Mouse (Mus musculus) embryonic facial prominence, embryonic 15.5 days (tissue): ENCODE data around the gene Olfr221. TPM values are rescaled to one million over a fixed set of nuclear protein-coding genes. Genes with fewer than 3 reads are reported as not detected.

Experiments
- ATAC-seq: fragments of 200-750 bp; cut with Nextera tagmentation; 2 replicates; pipeline ENCODE4 v1.8.0; 2017; ENCODE audit warnings: low read depth, moderate TSS enrichment; ENCODE audit not compliant: insufficient number of reproducible peaks, low FRiP score, low TSS enrichment
- H3K27ac ChIP-seq: fragments of 300-500 bp; sonication (generic); replicated peaks from 2 replicates; pipeline ENCODE4 v1.5.1; 2015; ENCODE audit warnings: mild to moderate bottlenecking, inconsistent platforms
- H3K27me3 ChIP-seq: fragments of 300-500 bp; sonication (generic); 2 replicates; pipeline ENCODE4 v1.6.1; 2015; ENCODE audit warnings: inconsistent platforms
- H3K36me3 ChIP-seq: fragments of 300-500 bp; sonication (generic); 2 replicates; pipeline ENCODE4 v1.6.1; 2015; ENCODE audit warnings: mild to moderate bottlenecking, inconsistent platforms
- H3K4me1 ChIP-seq: fragments of 300-500 bp; sonication (generic); 2 replicates; pipeline ENCODE4 v1.6.1; 2015; ENCODE audit warnings: inconsistent platforms
- H3K4me2 ChIP-seq: fragments of 300-500 bp; sonication (generic); replicated peaks from 2 replicates; pipeline ENCODE4 v1.6.1; 2015; ENCODE audit warnings: mild to moderate bottlenecking, inconsistent platforms
- H3K4me3 ChIP-seq: fragments of 300-500 bp; sonication (generic); replicated peaks from 2 replicates; pipeline ENCODE4 v1.5.1; 2015; ENCODE audit warnings: mild to moderate bottlenecking, inconsistent platforms
- H3K9ac ChIP-seq: fragments of 300-500 bp; sonication (generic); 2 replicates; pipeline ENCODE4 v1.6.1; 2015; ENCODE audit warnings: inconsistent platforms
- H3K9me3 ChIP-seq: fragments of 300-500 bp; sonication (generic); replicated peaks from 2 replicates; pipeline ENCODE4 v1.6.1; 2016; ENCODE audit warnings: inconsistent platforms
- WGBS: fragments of 180-500 bp; shearing (Covaris S2); methylation state at CpG from one replicate; pipeline ENCODE4 v1.1.7; 2015; 5-methylcytosine and 5-hydroxymethylcytosine counted together
- polyA plus RNA-seq: library from polyadenylated mRNA; unstranded; fragments of >200 nt; fragmentation: Nextera tagmentation; extraction: Ambion mirVana; gene quantifications from 2 replicates; pipeline ENCODE4 v1.2.1, GENCODE M21; 2015

The Olfr221 gene
- polyA plus RNA-seq, 1 experiment from 2014 or later = 0.19 TPM

DNA sequence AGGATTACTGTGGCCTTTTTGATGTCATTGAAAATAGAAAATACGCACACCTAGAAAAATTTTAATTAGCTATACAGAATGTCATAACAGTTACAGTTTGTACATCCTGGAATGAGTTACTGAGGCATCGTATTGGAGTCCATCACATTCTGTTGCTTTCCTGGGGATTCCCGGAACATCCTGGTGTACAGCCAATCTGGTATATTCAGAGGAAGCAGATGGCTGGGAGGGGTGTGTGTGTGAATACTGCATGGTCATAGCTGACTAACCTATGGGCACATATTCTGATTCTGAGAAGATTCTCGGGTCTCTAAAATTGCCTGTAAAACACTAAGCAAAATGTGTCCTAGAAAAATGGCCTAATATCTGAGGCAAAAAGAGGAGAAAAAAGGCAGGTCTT, 30.2 kb downstream of the Olfr221 start:
- no peak overlapping the region for H3K4me3 ChIP-seq
- no peak overlapping the region for H3K27ac ChIP-seq
- ATAC-seq = no peak
- no peaks in the 10 kb centered on the region for H3K9me3 ChIP-seq
- H3K36me3 ChIP-seq = peaks cover 12% of the 10 kb centered on the region
- peaks cover 59% of the 10 kb centered on the region for H3K4me1 ChIP-seq
- no peak overlapping the region for H3K9ac ChIP-seq
- H3K27me3 ChIP-seq = no peaks in the 10 kb centered on the region
- 57% methylated on average over 4 of the region's 4 CpGs for WGBS
- H3K4me2 ChIP-seq = no peak overlapping the region

GRCm38 (mm10) chr14:52011683-52012082, 30.6 kb downstream of the Olfr221 start:
- no peak for ATAC-seq
- peaks cover 16% of the 10 kb centered on the region for H3K36me3 ChIP-seq
- no peaks in the 10 kb centered on the region for H3K9me3 ChIP-seq
- H3K4me1 ChIP-seq = peaks cover 57% of the 10 kb centered on the region
- H3K4me2 ChIP-seq = no peak overlapping the region
- no peak overlapping the region for H3K27ac ChIP-seq
- H3K9ac ChIP-seq = no peak overlapping the region
- H3K4me3 ChIP-seq = no peak overlapping the region
- 41% methylated on average over 1 of the region's 1 CpGs for whole genome bisulfite sequencing
- no peaks in the 10 kb centered on the region for H3K27me3 ChIP-seq

GRCm38 (mm10) chr14:52010446-52011111, 31.7 kb downstream of the Olfr221 start:
- no peaks in the 10 kb centered on the region for H3K27me3 ChIP-seq
- peak overlapping the region; percentile 39 for H3K4me2 ChIP-seq
- peaks cover 27% of the 10 kb centered on the region for H3K36me3 ChIP-seq
- H3K4me3 ChIP-seq = peak overlapping the region; percentile 21
- ATAC-seq = 0 out of 2 replicates have a peak, but pooled peaks have one; percentile 16
- WGBS = 4% methylated on average over 9 of the region's 9 CpGs
- H3K4me1 ChIP-seq = peaks cover 46% of the 10 kb centered on the region
- H3K9ac ChIP-seq = no peak overlapping the region
- H3K9me3 ChIP-seq = no peaks in the 10 kb centered on the region
- H3K27ac ChIP-seq = peak overlapping the region; percentile 34; the same call in 1 of the 2 replicates

- WGBS = 63% methylated on average over 6 of the region's 6 CpGs
- Histone ChIP-seq H3K9me3 (no peaks in the 10 kb centered on the region), H3K36me3 (peaks cover 33% of the 10 kb centered on the region), H3K4me2 (peak overlapping the region; percentile 39; the same call in 1 of the 2 replicates), H3K27ac (no peak overlapping the region), H3K4me3 (no peak overlapping the region), H3K27me3 (no peaks in the 10 kb centered on the region), H3K9ac (no peak overlapping the region), H3K4me1 (peaks cover 41% of the 10 kb centered on the region)
- no peak for ATAC-seq
Measured at GRCm38 (mm10) chr14:52009841-52010240, 32.4 kb downstream of the Olfr221 start.

DNA sequence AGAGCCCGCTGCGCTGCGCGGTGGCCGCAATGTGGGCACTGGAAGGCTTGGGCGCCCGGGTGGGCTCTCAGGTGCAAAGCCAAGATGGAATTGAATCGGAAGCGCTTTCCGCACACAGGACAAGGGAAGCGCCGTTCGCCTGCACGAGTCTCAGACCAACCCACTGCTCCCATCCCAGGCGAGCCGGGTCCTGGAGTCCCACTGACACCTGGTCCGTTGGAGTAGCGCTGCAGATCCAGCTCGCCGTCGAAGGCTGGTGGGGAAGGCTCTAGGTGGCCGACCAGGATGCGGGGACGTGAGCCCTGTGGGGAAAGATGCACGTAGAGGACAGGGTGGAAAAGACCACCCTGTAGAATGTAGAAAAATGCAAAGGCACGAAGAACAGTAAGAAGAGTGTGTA, 32.9 kb downstream of the Olfr221 start:
- 49% methylated on average over 26 of the region's 26 CpGs for WGBS
- Histone ChIP-seq H3K27ac (no peak overlapping the region), H3K4me2 (peak overlapping the region; percentile 37), H3K9me3 (no peaks in the 10 kb centered on the region), H3K36me3 (peaks cover 38% of the 10 kb centered on the region), H3K4me1 (peaks cover 41% of the 10 kb centered on the region), H3K27me3 (no peaks in the 10 kb centered on the region), H3K9ac (no peak overlapping the region), H3K4me3 (peak overlapping the region; percentile 14; the same call in 1 of the 2 replicates)
- ATAC-seq = no peak

- 52% methylated on average over 38 of the region's 38 CpGs for WGBS
- Histone ChIP-seq H3K9me3 (no peaks in the 10 kb centered on the region), H3K4me3 (peak overlapping the region; percentile 14), H3K27me3 (no peaks in the 10 kb centered on the region), H3K4me2 (peak overlapping the region; percentile 37), H3K9ac (no peak overlapping the region), H3K36me3 (peaks cover 46% of the 10 kb centered on the region), H3K4me1 (peaks cover 36% of the 10 kb centered on the region), H3K27ac (no peak overlapping the region)
- peak; percentile 76 for ATAC-seq
Measured at GRCm38 (mm10) chr14:52008321-52009203, 33.7 kb downstream of the Olfr221 start.

DNA sequence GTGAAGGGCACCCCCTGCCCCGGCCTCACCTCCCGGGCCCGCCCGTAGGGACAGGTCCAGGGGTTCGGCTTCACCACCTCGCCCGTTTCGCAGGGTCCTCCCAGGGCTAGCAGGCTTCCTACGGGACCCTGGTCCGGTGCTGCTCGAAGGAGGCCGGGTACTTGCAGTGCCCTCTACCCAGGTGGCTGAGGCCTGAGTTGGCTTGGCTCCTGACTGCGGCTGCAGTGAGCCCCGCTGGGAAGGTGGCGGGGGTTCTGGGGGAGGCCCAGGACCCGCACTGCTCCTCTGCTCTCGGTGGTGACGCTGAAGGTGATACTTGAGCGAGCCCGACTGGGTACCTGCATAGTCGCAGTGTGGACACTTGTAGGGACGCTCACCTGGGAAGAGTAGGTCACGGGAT, 35.5 kb downstream of the Olfr221 start:
- H3K27me3 ChIP-seq = no peaks in the 10 kb centered on the region
- no peak overlapping the region for H3K4me2 ChIP-seq
- no peak for ATAC-seq
- WGBS = 92% methylated on average over 23 of the region's 23 CpGs
- H3K36me3 ChIP-seq = peaks cover 64% of the 10 kb centered on the region
- no peaks in the 10 kb centered on the region for H3K9me3 ChIP-seq
- no peak overlapping the region for H3K27ac ChIP-seq
- no peak overlapping the region for H3K4me3 ChIP-seq
- peaks cover 30% of the 10 kb centered on the region for H3K4me1 ChIP-seq
- H3K9ac ChIP-seq = no peak overlapping the region

GRCm38 (mm10) chr14:52006241-52006640, 36.0 kb downstream of the Olfr221 start:
- H3K4me2 ChIP-seq = no peak overlapping the region
- peaks cover 29% of the 10 kb centered on the region for H3K4me1 ChIP-seq
- H3K27me3 ChIP-seq = no peaks in the 10 kb centered on the region
- H3K27ac ChIP-seq = no peak overlapping the region
- 70% methylated on average over 8 of the region's 8 CpGs for WGBS
- no peaks in the 10 kb centered on the region for H3K9me3 ChIP-seq
- no peak for ATAC-seq
- H3K36me3 ChIP-seq = peaks cover 65% of the 10 kb centered on the region
- no peak overlapping the region for H3K9ac ChIP-seq
- no peak overlapping the region for H3K4me3 ChIP-seq

DNA sequence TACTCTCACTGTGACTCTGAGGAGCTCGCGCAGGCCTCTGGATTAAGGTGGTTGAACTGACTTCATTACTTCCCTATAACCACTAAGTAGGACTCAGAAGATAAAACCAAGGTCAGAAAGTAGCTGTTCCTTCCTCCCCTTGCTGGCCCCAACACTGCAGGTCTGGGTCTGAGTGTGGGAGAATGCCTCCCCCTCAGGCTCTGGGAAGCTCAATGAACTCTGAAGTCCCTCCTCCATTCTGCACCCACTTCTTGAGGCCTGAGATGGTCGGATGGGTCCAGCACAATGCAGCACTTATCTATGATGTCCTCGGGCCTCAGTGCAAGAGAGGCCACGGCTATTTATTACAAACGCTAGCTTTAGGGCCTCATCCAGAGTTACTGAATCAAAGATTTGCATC, 36.6 kb downstream of the Olfr221 start:
- H3K4me1 ChIP-seq = peaks cover 26% of the 10 kb centered on the region
- ATAC-seq = no peak
- no peaks in the 10 kb centered on the region for H3K27me3 ChIP-seq
- no peak overlapping the region for H3K9ac ChIP-seq
- WGBS = 75% methylated on average over 6 of the region's 6 CpGs
- H3K9me3 ChIP-seq = no peaks in the 10 kb centered on the region
- H3K27ac ChIP-seq = no peak overlapping the region
- no peak overlapping the region for H3K4me2 ChIP-seq
- H3K4me3 ChIP-seq = no peak overlapping the region
- peaks cover 71% of the 10 kb centered on the region for H3K36me3 ChIP-seq

DNA sequence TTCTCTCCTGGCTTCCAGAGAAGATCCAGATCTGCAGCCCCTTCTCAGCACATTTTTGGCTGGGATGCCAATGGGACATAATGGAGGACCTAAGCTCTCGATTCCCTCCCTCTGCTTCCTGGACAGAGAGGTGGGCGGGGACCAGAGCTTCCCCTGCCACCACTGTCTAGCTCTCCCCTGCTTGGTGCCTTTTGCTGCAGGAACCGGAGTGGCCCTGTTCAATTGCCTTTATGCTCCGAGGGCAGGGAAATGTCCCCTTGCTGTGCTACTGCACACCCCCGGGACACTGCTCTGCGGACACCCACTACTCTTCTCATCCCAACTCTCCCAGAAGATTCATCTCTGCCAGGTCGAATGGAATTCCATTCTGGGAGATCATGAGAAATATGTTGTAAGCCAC, 37.1 kb downstream of the Olfr221 start:
- Histone ChIP-seq H3K36me3 (peaks cover 76% of the 10 kb centered on the region), H3K4me1 (peaks cover 21% of the 10 kb centered on the region), H3K4me2 (no peak overlapping the region), H3K4me3 (no peak overlapping the region), H3K9me3 (no peaks in the 10 kb centered on the region), H3K27me3 (no peaks in the 10 kb centered on the region), H3K9ac (no peak overlapping the region), H3K27ac (no peak overlapping the region)
- ATAC-seq = no peak
- WGBS = 78% methylated on average over 7 of the region's 7 CpGs

GRCm38 (mm10) chr14:52003981-52004495, 38.2 kb downstream of the Olfr221 start:
- Histone ChIP-seq H3K9ac (no peak overlapping the region), H3K4me1 (peaks cover 10% of the 10 kb centered on the region), H3K4me2 (no peak overlapping the region), H3K36me3 (peaks cover 86% of the 10 kb centered on the region), H3K9me3 (no peaks in the 10 kb centered on the region), H3K27ac (no peak overlapping the region), H3K27me3 (no peaks in the 10 kb centered on the region), H3K4me3 (no peak overlapping the region)
- ATAC-seq = no peak
- 46% methylated on average over 16 of the region's 16 CpGs for WGBS
